Mouse (Mus musculus) cortical plate, adult 2 months (tissue): Measurements from ENCODE around the gene Aldh3b1.

ENCODE experiments used
- CTCF ChIP-seq: fragments of 200-500 bp; IDR thresholded peaks from 2 replicates; pipeline ENCODE4 v1.5.1; 2011; ENCODE audit warnings: mild to moderate bottlenecking, control low read depth, low read length; ENCODE audit not compliant: insufficient read depth; ENCODE audit errors: extremely low read depth
- POLR2A ChIP-seq: fragments of 200-500 bp; IDR thresholded peaks from 2 replicates; pipeline ENCODE4 v1.6.1; 2011; ENCODE audit warnings: mild to moderate bottlenecking, low read length, control low read depth; ENCODE audit not compliant: insufficient read depth; ENCODE audit errors: extremely low read depth

DNA sequence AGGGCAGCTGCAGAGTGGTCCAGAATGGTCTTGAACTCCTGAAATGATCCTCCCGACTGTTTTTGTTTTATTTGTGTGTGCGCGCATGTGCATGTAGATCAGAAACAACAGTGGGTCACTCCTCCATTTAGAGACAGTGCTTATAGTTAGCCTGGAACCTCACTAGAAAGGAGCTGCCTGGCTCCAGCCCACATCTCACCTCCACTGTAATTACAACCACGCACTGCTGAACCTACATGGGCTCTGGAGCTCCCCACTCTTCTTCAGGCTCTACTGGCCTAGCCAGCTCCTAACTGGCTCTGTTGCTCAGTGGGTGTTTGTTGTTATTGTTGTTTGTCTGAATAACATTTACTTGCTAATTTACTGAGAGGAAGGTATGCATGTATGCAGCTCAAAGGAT lies 30.0 kb downstream of the Aldh3b1 start:
- TF ChIP-seq POLR2A (no peak), CTCF (no peak)
